Comparison of ENCODE assay signal across 8 mouse cellular contexts in genomic region chr15:99651163-99651872, GRCm38 (mm10). TPM values are rescaled to one million over a fixed set of nuclear protein-coding genes. Genes with fewer than 3 reads are reported as not detected.
DNase-seq lines count a peak whose midpoint lies in the region; ATAC-seq and TF ChIP-seq lines count a peak whose summit lies in the region.

TSS of gene Racgap1 (minus strand) at chr15:99651656.

- H3K4me3 ChIP-seq in bone marrow macrophage, adult 2 months (ENCODE audit: insufficient read depth, low read length), result peak within 1 kb of the TSS; percentile 78
- H3K4me3 ChIP-seq in embryonic fibroblast, embryonic 13.5 days (ENCODE audit: insufficient read depth, low read length), result peak within 1 kb of the TSS; percentile 92
- peak within 1 kb of the TSS; percentile 75 for H3K4me3 ChIP-seq in kidney, embryonic 14.5 days (ENCODE audit: low read length)
- peak within 1 kb of the TSS; percentile 90 for H3K4me3 ChIP-seq in limb, embryonic 15.5 days

- H3K36me3 ChIP-seq in kidney, embryonic 14.5 days (ENCODE audit: control insufficient read depth, insufficient read depth, low read length), result no peaks in the 10 kb centered on the region
- H3K36me3 ChIP-seq in limb, embryonic 15.5 days, result no peaks in the 10 kb centered on the region

- peak within 1 kb of the TSS; percentile 76 for H3K9ac ChIP-seq in kidney, embryonic 14.5 days (ENCODE audit: low read depth, low read length)
- H3K9ac ChIP-seq in limb, embryonic 15.5 days, result peak within 1 kb of the TSS; percentile 72

- no peak for TF ChIP-seq POLR2A in bone marrow macrophage, adult 2 months (IDR thresholded peaks at IDR 0.05; ENCODE audit: borderline replicate concordance, low read depth, low read length)
- peak; percentile 49 for TF ChIP-seq POLR2A in embryonic fibroblast, embryonic 13.5 days (IDR thresholded peaks at IDR 0.05; ENCODE audit: low read depth, low read length)

- H3K27me3 ChIP-seq in kidney, embryonic 14.5 days (ENCODE audit: control insufficient read depth, insufficient read depth, low read length), result peaks cover 24% of the 10 kb centered on the region
- peaks cover 39% of the 10 kb centered on the region for H3K27me3 ChIP-seq in limb, embryonic 15.5 days

- peaks cover 23% of the 10 kb centered on the region for H3K4me1 ChIP-seq in bone marrow macrophage, adult 2 months (ENCODE audit: control insufficient read depth, insufficient read depth, low read length)
- H3K4me1 ChIP-seq in embryonic fibroblast, embryonic 13.5 days (ENCODE audit: control insufficient read depth, insufficient read depth, low read length), result peaks cover 14% of the 10 kb centered on the region
- H3K4me1 ChIP-seq in kidney, embryonic 14.5 days (ENCODE audit: control insufficient read depth, insufficient read depth, low read length), result peaks cover 26% of the 10 kb centered on the region
- H3K4me1 ChIP-seq in limb, embryonic 15.5 days, result peaks cover 44% of the 10 kb centered on the region

- under 1% methylated on average over 65 of the region's 68 CpGs for WGBS in kidney, embryonic 14.5 days
- WGBS in limb, embryonic 15.5 days, result under 1% methylated on average over 51 of the region's 68 CpGs

- peak within 1 kb of the TSS; percentile 58 for H3K4me2 ChIP-seq in kidney, embryonic 14.5 days (replicated peaks; ENCODE audit: low read depth, low read length)
- H3K4me2 ChIP-seq in limb, embryonic 15.5 days, result peak within 1 kb of the TSS; percentile 83

- TF ChIP-seq CTCF in bone marrow macrophage, adult 2 months (IDR thresholded peaks at IDR 0.05; ENCODE audit: low read depth, low read length), result no peak
- TF ChIP-seq CTCF in embryonic fibroblast, embryonic 13.5 days (IDR thresholded peaks at IDR 0.05; ENCODE audit: borderline replicate concordance, insufficient read depth, low read length), result no peak

- H3K27ac ChIP-seq in bone marrow macrophage, adult 2 months (ENCODE audit: insufficient read depth, low read depth, low read length), result peak within 1 kb of the TSS; percentile 53
- no peak within 1 kb of the TSS for H3K27ac ChIP-seq in embryonic fibroblast, embryonic 13.5 days (ENCODE audit: insufficient read depth, low read length)
- H3K27ac ChIP-seq in kidney, embryonic 14.5 days (ENCODE audit: low read depth, low read length), result no peak within 1 kb of the TSS
- no peak within 1 kb of the TSS; the same call in 1 of the 2 replicates for H3K27ac ChIP-seq in limb, embryonic 15.5 days

- H3K9me3 ChIP-seq in kidney, embryonic 14.5 days (ENCODE audit: control insufficient read depth, low read length), result no peaks in the 10 kb centered on the region
- H3K9me3 ChIP-seq in limb, embryonic 15.5 days, result no peaks in the 10 kb centered on the region

- DNase-seq in A20 (ENCODE audit: low read depth, low spot score), result peak; percentile 97
- peak; percentile 90 to 96 for DNase-seq in heart, adult 9 months (ENCODE audit: low spot score in 2 of 2)
- peak; percentile 88 to 94 for DNase-seq in monocyte, adult 2 months (ENCODE audit: low read depth in 1 of 2, low spot score in 2 of 2)
- peak; percentile 95 to 97 for DNase-seq in spleen, postnatal 36 days (ENCODE audit: low spot score in 2 of 2)

- peak; percentile 95 for ATAC-seq in kidney, embryonic 14.5 days (ENCODE audit: low FRiP score, low TSS enrichment)
- peak; percentile 91 for ATAC-seq in limb, embryonic 15.5 days (ENCODE audit: insufficient number of reproducible peaks, low FRiP score, low TSS enrichment, low read depth)

RNA-seq across cellular contexts. Expression of gene Racgap1, which starts in this region (rescaled TPM):
- polyA plus RNA-seq in bone marrow macrophage, adult 2 months (2012; ENCODE audit: insufficient read depth, insufficient read length, missing spikeins), result 55.8 and 56.8 TPM in 2 replicates
- 47.1 and 72.4 TPM in 2 replicates for polyA plus RNA-seq in embryonic fibroblast, embryonic 13.5 days (2011; ENCODE audit: insufficient read length, low read depth, missing spikeins)
- polyA plus RNA-seq in kidney, embryonic 14.5 days (2014; fragmentation: Nextera tagmentation; extraction: Ambion mirVana), result 79.1 and 113 TPM in 2 replicates
- polyA plus RNA-seq in limb, embryonic 15.5 days (2015; fragmentation: Nextera tagmentation; extraction: Ambion mirVana), result 105 and 106 TPM in 2 replicates
